Mouse (Mus musculus) midbrain, embryonic 15.5 days (tissue): ENCODE measurements around the gene Vmn1r4. TPM values are rescaled to one million over a fixed set of nuclear protein-coding genes. Genes with fewer than 3 reads are reported as not detected.

Experiments used
- ATAC-seq: fragments of 200-750 bp; cut with Nextera tagmentation; replicated peaks from 2 replicates; pipeline ENCODE4 v1.8.0; 2017; ENCODE audit warnings: moderate TSS enrichment
- H3K27ac ChIP-seq: fragments of 300-500 bp; sonication (generic); 2 replicates; pipeline ENCODE4 v1.5.1; 2015; ENCODE audit warnings: mild to moderate bottlenecking, inconsistent platforms
- H3K27me3 ChIP-seq: fragments of 300-500 bp; sonication (generic); replicated peaks from 2 replicates; pipeline ENCODE4 v1.6.1; 2015; ENCODE audit warnings: inconsistent platforms
- H3K36me3 ChIP-seq: fragments of 300-500 bp; sonication (generic); replicated peaks from 2 replicates; pipeline ENCODE4 v1.6.1; 2015; ENCODE audit warnings: inconsistent platforms
- H3K4me1 ChIP-seq: fragments of 300-500 bp; sonication (generic); 2 replicates; pipeline ENCODE4 v1.6.1; 2015; ENCODE audit warnings: inconsistent platforms
- H3K4me2 ChIP-seq: fragments of 300-500 bp; sonication (generic); 2 replicates; pipeline ENCODE4 v1.6.1; 2015; ENCODE audit warnings: inconsistent platforms, mild to moderate bottlenecking, moderate library complexity
- H3K4me3 ChIP-seq: fragments of 300-500 bp; sonication (generic); 2 replicates; pipeline ENCODE4 v1.5.1; 2015; ENCODE audit warnings: mild to moderate bottlenecking, inconsistent platforms
- H3K9ac ChIP-seq: fragments of 300-500 bp; sonication (generic); 2 replicates; pipeline ENCODE4 v1.6.1; 2015; ENCODE audit warnings: mild to moderate bottlenecking, inconsistent platforms
- H3K9me3 ChIP-seq: fragments of 300-500 bp; sonication (generic); 2 replicates; pipeline ENCODE4 v1.6.1; 2016; ENCODE audit warnings: inconsistent platforms
- WGBS: fragments of 180-500 bp; shearing (Covaris S2); methylation state at CpG from one replicate; pipeline ENCODE4 v1.1.7; 2015; ENCODE audit warnings: mixed read lengths; 5-methylcytosine and 5-hydroxymethylcytosine counted together
- polyA plus RNA-seq: library from polyadenylated mRNA; unstranded; fragments of >200 nt; fragmentation: Nextera tagmentation; extraction: Ambion mirVana; gene quantifications from 2 replicates; pipeline ENCODE4 v1.2.1, GENCODE M21; 2015

Vmn1r4 gene
- polyA plus RNA-seq, 1 experiment from 2014 or later: 0.50 TPM

DNA sequence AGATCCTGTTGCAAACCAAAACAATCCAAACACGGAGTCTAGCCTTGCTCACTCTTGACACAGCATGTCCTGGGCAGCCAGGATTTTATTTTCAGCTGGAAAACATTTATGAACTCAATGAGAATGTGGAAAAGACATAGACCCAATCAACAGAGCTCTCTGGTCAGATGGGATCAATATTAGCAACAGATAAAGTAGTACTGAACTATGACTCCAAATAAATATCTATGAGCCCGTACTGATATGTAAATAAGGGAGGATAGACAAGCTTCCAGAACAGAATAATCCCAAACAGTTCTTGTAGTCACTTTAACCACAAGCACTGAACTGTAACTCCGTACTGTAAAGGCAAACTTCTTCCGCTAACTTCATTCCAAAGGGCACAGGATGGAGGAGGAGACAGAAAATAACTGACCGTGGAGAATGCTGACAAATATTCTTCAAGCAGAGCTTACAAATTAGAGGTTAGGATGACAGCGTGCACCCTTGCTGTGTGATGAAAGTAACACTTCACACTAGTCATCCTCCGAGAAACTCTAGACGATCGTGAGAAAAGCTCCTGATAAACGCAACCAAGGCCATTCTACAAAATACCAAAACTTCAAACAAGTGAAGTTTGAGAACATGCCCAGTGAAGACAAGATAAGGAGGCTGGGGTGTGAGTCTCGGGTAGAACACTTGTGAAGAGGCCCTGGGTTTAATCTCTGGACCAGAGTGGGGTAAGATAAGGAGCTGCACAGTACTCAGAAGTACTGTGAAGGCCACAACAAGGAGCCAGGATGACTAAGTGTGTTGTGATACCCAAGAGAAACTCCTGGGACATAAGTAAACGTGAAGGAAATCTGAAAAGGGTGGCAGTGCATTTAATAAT, 3.4 kb upstream of the Vmn1r4 start:
- Histone ChIP-seq H3K4me3 (no peak overlapping the region), H3K4me2 (no peak overlapping the region), H3K36me3 (no peaks in the 10 kb centered on the region), H3K9ac (no peak overlapping the region), H3K9me3 (no peaks in the 10 kb centered on the region), H3K27me3 (no peaks in the 10 kb centered on the region), H3K27ac (no peak overlapping the region), H3K4me1 (peaks cover 23% of the 10 kb centered on the region)
- no peak for ATAC-seq
- WGBS: 84% methylated on average over 12 of the region's 12 CpGs

DNA sequence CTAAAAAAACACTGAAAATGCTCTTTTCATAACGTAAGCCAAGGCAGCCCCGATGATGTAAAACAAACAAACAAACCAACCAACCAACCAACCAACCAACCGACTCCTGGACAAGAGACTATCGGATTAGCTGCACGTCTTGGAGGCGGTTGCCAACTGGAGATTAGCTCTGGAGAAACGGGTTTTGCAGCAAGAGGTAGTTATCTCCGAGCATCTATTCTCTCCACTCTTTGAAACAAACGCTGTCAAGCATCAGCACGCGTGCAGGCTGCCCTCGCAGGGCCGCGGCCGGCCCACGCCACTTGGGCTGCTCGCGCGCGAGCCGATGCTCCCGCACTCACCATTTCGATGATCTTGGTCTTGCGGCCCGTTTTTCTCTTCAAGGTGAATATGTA, 487 bp upstream of the Vmn1r4 start:
- H3K9ac ChIP-seq: peak overlapping the region; percentile 90
- no peaks in the 10 kb centered on the region for H3K9me3 ChIP-seq
- H3K4me3 ChIP-seq: peak overlapping the region; percentile 85
- peak overlapping the region; percentile 58 for H3K4me2 ChIP-seq
- no peak for ATAC-seq
- no peaks in the 10 kb centered on the region for H3K27me3 ChIP-seq
- WGBS: 0% methylated on average over 25 of the region's 25 CpGs
- peaks cover 23% of the 10 kb centered on the region for H3K4me1 ChIP-seq
- peak overlapping the region; percentile 95 for H3K27ac ChIP-seq
- no peaks in the 10 kb centered on the region for H3K36me3 ChIP-seq

DNA sequence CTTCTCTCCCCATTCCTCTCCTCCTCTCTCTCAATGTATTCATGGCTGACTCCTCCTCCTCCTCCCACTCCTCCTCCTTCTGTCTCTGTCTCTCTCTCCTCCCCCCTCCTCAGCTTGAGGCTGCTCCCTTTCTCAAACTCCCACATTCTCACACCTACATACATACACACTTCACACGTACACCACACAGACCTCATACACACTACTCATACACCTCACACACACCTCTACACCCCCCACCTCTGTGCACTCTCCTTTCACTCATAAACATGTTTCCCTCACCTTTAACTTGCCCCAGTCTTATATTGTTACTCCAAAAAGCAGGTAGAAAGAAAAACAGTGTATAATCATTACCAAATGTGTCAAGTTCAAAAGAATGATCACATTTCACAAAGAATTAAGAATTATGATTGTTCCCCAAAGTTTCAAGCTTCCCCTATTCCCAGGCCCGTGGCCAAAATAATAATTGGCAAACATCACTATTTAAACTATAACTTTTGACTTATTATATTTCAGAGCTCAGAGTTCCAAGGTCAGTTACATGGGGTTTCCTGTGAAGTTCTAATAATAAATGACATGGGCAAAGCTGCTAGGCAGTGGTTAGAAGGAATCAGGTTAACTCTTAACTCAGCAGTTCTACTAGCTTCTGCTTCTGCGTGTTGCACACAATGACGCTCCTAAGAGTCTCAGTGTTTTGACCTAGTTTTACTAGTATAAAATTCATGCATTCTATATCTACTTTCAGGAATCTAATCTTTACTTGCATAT, 8.0 kb downstream of the Vmn1r4 start:
- Histone ChIP-seq H3K9me3 (no peaks in the 10 kb centered on the region), H3K27me3 (no peaks in the 10 kb centered on the region), H3K27ac (no peak overlapping the region), H3K4me2 (no peak overlapping the region), H3K36me3 (no peaks in the 10 kb centered on the region), H3K4me3 (no peak overlapping the region), H3K9ac (no peak overlapping the region), H3K4me1 (no peaks in the 10 kb centered on the region)
- no peak for ATAC-seq
- WGBS: 77% methylated on average over 4 of the region's 4 CpGs

DNA sequence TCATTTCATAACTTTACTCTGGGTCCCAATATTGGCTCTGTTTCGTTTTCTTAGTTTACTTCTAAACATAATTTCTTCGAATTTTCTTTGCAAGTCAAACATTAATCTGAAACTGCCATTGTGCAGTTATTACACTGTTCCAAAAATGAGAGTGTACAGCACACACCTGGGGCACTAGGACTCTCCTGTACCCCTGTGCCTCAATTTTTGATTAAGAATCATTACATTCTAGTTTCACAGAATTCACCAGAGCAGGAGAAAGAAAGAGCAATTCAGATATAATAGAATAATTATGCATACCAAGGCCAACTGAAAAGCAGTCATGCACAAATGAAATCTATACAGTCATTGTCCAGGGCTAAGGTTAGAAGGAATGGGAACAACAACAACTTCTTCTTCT, 8.6 kb downstream of the Vmn1r4 start:
- ATAC-seq: no peak
- H3K4me1 ChIP-seq: no peaks in the 10 kb centered on the region
- no peak overlapping the region for H3K4me3 ChIP-seq
- WGBS: 72% methylated on average over 2 of the region's 2 CpGs
- H3K27me3 ChIP-seq: no peaks in the 10 kb centered on the region
- H3K36me3 ChIP-seq: no peaks in the 10 kb centered on the region
- no peak overlapping the region for H3K4me2 ChIP-seq
- no peak overlapping the region for H3K27ac ChIP-seq
- no peak overlapping the region for H3K9ac ChIP-seq
- H3K9me3 ChIP-seq: no peaks in the 10 kb centered on the region

DNA sequence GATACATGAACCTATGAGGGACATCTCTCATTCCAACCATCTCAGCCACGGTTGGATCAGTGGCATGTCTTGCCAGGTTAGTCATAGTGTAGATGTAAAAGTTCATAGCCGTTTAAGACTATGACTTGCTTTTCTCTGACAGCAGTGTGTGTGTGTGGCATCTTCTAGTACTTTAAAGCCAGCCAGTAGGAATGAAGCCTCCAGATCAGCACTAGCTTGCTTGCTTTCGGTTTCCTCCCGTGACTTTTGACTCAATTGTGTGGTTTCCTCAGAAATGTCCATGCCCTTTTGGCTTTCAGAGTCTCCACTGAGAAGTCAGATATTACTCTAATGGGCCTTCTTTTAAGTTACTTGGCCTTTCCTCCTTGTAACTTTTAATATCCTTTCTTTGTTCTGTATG, 10.6 kb downstream of the Vmn1r4 start:
- Histone ChIP-seq H3K4me2 (no peak overlapping the region), H3K9me3 (no peaks in the 10 kb centered on the region), H3K27ac (no peak overlapping the region), H3K36me3 (no peaks in the 10 kb centered on the region), H3K9ac (no peak overlapping the region), H3K4me3 (no peak overlapping the region), H3K4me1 (no peaks in the 10 kb centered on the region), H3K27me3 (no peaks in the 10 kb centered on the region)
- ATAC-seq: no peak
- 86% methylated on average over 4 of the region's 4 CpGs for whole genome bisulfite sequencing

DNA sequence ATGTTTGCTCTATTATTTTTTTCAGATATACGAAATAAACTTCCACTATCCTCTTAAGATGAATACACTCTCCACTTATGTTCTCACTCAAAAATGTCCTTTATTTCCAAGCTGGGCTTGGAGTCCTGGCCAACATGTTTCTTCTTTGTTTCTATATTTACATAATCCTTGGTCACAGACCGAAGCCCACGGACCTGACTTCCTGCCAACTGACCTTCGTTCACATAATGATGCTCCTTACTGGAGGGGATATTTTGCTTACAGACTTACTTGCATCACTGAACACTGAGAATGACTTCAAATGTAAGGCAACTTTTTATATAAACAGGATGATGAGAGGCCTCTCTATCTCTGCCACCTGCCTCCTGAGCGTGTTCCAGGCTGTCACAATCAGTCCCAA, 32.6 kb downstream of the Vmn1r4 start:
- Histone ChIP-seq H3K9me3 (no peaks in the 10 kb centered on the region), H3K9ac (no peak overlapping the region), H3K36me3 (no peaks in the 10 kb centered on the region), H3K27me3 (no peaks in the 10 kb centered on the region), H3K4me2 (no peak overlapping the region), H3K4me1 (no peaks in the 10 kb centered on the region), H3K4me3 (no peak overlapping the region), H3K27ac (no peak overlapping the region)
- WGBS: 67% methylated on average over 5 of the region's 5 CpGs
- no peak for ATAC-seq

DNA sequence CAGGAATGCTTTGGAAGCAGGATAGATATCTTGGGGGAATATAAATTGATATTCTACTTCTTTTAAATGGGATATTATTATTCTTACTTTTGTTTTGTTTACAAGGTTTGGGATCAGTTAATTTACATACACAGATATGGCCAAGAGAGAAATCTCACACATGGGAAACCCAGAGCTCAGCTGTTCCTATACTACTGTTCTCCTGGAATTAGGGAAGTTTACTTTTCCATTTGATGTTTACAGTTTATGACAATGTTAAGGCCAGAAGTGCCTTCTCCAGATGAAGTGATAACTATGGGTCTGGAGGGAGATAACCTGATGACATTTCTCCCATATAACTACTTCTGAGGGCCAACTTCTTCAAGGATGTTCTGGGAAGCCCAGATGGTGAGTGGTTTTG, 46.2 kb downstream of the Vmn1r4 start, which contains the start of gene Vmn1r5:
Vmn1r5 (plus strand) TSS at position 301 of the 400 bp plus-strand sequence.
- H3K9ac ChIP-seq: no peak within 1 kb of the TSS
- ATAC-seq: no peak
- no peak within 1 kb of the TSS for H3K27ac ChIP-seq
- H3K36me3 ChIP-seq: no peaks in the 10 kb centered on the region
- no peak within 1 kb of the TSS for H3K4me2 ChIP-seq
- no peaks in the 10 kb centered on the region for H3K4me1 ChIP-seq
- no peaks in the 10 kb centered on the region for H3K9me3 ChIP-seq
- no peaks in the 10 kb centered on the region for H3K27me3 ChIP-seq
- no peak within 1 kb of the TSS for H3K4me3 ChIP-seq

DNA sequence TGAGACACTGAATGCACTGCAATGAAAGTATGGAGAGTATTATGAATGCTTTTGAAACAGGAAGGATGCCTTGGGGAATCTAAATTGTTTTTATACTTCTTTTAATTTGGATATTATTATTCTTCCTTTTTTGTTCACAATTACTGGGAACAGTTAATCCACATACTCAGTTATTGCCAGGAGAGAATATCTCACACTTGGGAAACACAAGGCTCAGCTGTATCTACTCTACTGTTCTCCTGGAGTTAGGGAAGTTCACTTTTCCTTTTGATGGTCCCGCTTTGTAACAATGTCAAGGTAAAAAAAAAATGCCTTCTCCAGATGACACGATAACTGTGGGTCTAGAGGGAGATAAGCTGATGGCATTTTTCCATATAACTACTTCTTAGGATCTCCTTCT, 73.1 kb downstream of the Vmn1r4 start, which contains the start of gene Vmn1r6:
Vmn1r6 (plus strand) TSS at position 301 of the 400 bp plus-strand sequence.
- H3K27ac ChIP-seq: no peak within 1 kb of the TSS
- no peaks in the 10 kb centered on the region for H3K4me1 ChIP-seq
- no peaks in the 10 kb centered on the region for H3K9me3 ChIP-seq
- no peaks in the 10 kb centered on the region for H3K36me3 ChIP-seq
- no peak within 1 kb of the TSS for H3K9ac ChIP-seq
- no peak within 1 kb of the TSS for H3K4me3 ChIP-seq
- H3K27me3 ChIP-seq: no peaks in the 10 kb centered on the region
- ATAC-seq: no peak
- 82% methylated on average over 2 of the region's 2 CpGs for WGBS
- no peak within 1 kb of the TSS for H3K4me2 ChIP-seq

Other genes with a start within 250 kb of the Vmn1r4 start
- 62.6 and 63.5 TPM in 2 replicates for gene Lsm5, start 219.3 kb upstream of the Vmn1r4 start, polyA plus RNA-seq
- 28.8 and 31.9 TPM in 2 replicates for gene Avl9, start 209.1 kb upstream of the Vmn1r4 start, polyA plus RNA-seq
- gene Kbtbd2, start 126.2 kb upstream of the Vmn1r4 start, polyA plus RNA-seq: 31.0 and 33.7 TPM in 2 replicates
- gene Fkbp9, start 92.0 kb upstream of the Vmn1r4 start, polyA plus RNA-seq: 31.9 and 33.3 TPM in 2 replicates
- 163 and 169 TPM in 2 replicates for gene Nt5c3, start 83 bp upstream of the Vmn1r4 start, polyA plus RNA-seq
- not detected in 2 replicates for gene Vmn1r5, start 46.3 kb downstream of the Vmn1r4 start, polyA plus RNA-seq
- not detected in 2 replicates for gene Vmn1r6, start 73.2 kb downstream of the Vmn1r4 start, polyA plus RNA-seq
- not detected in 2 replicates for gene Vmn1r7, start 101.3 kb downstream of the Vmn1r4 start, polyA plus RNA-seq
- gene Vmn1r8, start 108.3 kb downstream of the Vmn1r4 start, polyA plus RNA-seq: not detected in 2 replicates
- gene Vmn1r9, start 142.8 kb downstream of the Vmn1r4 start, polyA plus RNA-seq: not detected in 2 replicates
- gene Vmn1r10, start 185.4 kb downstream of the Vmn1r4 start, polyA plus RNA-seq: not detected in 2 replicates
- gene Vmn1r11, start 209.4 kb downstream of the Vmn1r4 start, polyA plus RNA-seq: not detected in 2 replicates
- gene Vmn1r12, start 232.9 kb downstream of the Vmn1r4 start, polyA plus RNA-seq: not detected in 2 replicates